ENCODE assay signal across 19 mouse cellular contexts in the genomic region with DNA sequence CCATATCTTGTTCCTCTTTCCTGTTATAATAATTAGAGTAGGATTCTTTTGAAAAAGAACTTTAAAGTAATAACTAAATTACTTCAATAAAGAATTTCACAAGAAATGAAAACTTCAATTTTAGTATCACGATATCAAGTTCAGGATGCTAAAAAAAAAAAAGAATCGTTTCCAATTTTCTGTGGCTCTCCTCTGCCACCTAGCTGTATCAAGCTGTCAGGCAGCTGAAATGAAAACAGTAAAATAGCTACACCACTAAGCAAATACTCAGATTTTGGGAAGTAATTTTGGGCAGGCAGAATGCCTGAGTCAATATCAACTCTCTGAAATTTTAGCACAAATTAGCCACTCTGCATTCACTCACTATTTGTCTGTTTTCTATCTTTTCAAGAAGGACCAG.
DNase-seq lines count a peak whose midpoint lies in the region; ATAC-seq and TF ChIP-seq lines count a peak whose summit lies in the region.
"Had no signal": no experiment of that assay in that cellular context is flagged by ENCODE, and none has a peak within 500 bp of the region (broad histone marks: within the 10 kb centered on the region; RNA-seq: fewer than 3 reads in every experiment).

No protein-coding gene starts in this region.

- no peaks in the 10 kb centered on the region for H3K4me1 ChIP-seq in kidney, postnatal 0 days (replicated peaks; ENCODE audit: insufficient read depth, low read length)
- H3K4me1 ChIP-seq in midbrain, postnatal 0 days (ENCODE audit: insufficient read depth, low read length) = no peaks in the 10 kb centered on the region
- H3K4me1 ChIP-seq in midbrain, embryonic 13.5 days (replicated peaks) = no peaks in the 10 kb centered on the region
- H3K4me1 ChIP-seq: embryonic facial prominence, embryonic 15.5 days; forebrain, embryonic 15.5 days; heart, embryonic 13.5 days had no signal

- peak; percentile 44 for TF ChIP-seq CTCF in kidney, postnatal 0 days (IDR thresholded peaks at IDR 0.05; ENCODE audit: low read depth)
- TF ChIP-seq CTCF in midbrain, postnatal 0 days (IDR thresholded peaks at IDR 0.05) = peak; percentile 58

- H3K9ac ChIP-seq in kidney, postnatal 0 days (ENCODE audit: low read depth, low read length) = no peak overlapping the region
- no peak overlapping the region for H3K9ac ChIP-seq in midbrain, postnatal 0 days (replicated peaks; ENCODE audit: low read length, poor library complexity, severe bottlenecking)
- no peak overlapping the region for H3K9ac ChIP-seq in midbrain, embryonic 13.5 days (replicated peaks)
- H3K9ac ChIP-seq: embryonic facial prominence, embryonic 15.5 days; forebrain, embryonic 15.5 days; heart, embryonic 13.5 days had no signal

- WGBS in kidney, postnatal 0 days = 80% methylated on average over 2 of the region's 2 CpGs
- WGBS in midbrain, postnatal 0 days = 83% methylated on average over 2 of the region's 2 CpGs
- WGBS in midbrain, embryonic 13.5 days = 89% methylated on average over 2 of the region's 2 CpGs

- no peak overlapping the region for H3K4me2 ChIP-seq in kidney, postnatal 0 days (ENCODE audit: low read length)
- H3K4me2 ChIP-seq in midbrain, postnatal 0 days (ENCODE audit: low read depth, low read length, poor library complexity, severe bottlenecking) = no peak overlapping the region
- H3K4me2 ChIP-seq in midbrain, embryonic 13.5 days (replicated peaks) = no peak overlapping the region
- H3K4me2 ChIP-seq: embryonic facial prominence, embryonic 15.5 days; forebrain, embryonic 15.5 days; heart, embryonic 13.5 days had no signal

- no peaks in the 10 kb centered on the region for H3K27me3 ChIP-seq in kidney, postnatal 0 days (ENCODE audit: insufficient read depth, low read length)
- no peaks in the 10 kb centered on the region for H3K27me3 ChIP-seq in midbrain, postnatal 0 days (ENCODE audit: insufficient read depth, low read length)
- H3K27me3 ChIP-seq in midbrain, embryonic 13.5 days = no peaks in the 10 kb centered on the region
- H3K27me3 ChIP-seq: embryonic facial prominence, embryonic 15.5 days; forebrain, embryonic 15.5 days; heart, embryonic 13.5 days had no signal

- H3K4me3 ChIP-seq in kidney, postnatal 0 days (replicated peaks; ENCODE audit: low read depth, low read length) = no peak overlapping the region
- no peak overlapping the region for H3K4me3 ChIP-seq in midbrain, postnatal 0 days (ENCODE audit: low read depth, low read length)
- no peak overlapping the region for H3K4me3 ChIP-seq in midbrain, embryonic 13.5 days (replicated peaks)
- H3K4me3 ChIP-seq: embryonic facial prominence, embryonic 15.5 days; erythroblast, embryonic 14.5 days; forebrain, embryonic 15.5 days; heart, embryonic 13.5 days had no signal

- DNase-seq in embryo, embryonic 10.5 days (ENCODE audit: low spot score) = peak; percentile 5
- DNase-seq in embryo, embryonic 9.5 days (ENCODE audit: extremely low spot score) = no peak
- no peak for DNase-seq in kidney, postnatal 0 days (ENCODE audit: low spot score)
- no peak for DNase-seq in kidney, adult 8-10 months
- no peak for DNase-seq in midbrain, postnatal 0 days (ENCODE audit: low spot score)
- DNase-seq in gastrocnemius, postnatal 4 days (ENCODE audit: low spot score in 2 of 2) = no peak
- no peak for DNase-seq in adipocyte (ENCODE audit: low spot score)
- DNase-seq: adrenal gland, postnatal 14 days; cerebellum, adult 18-20 months; cerebellum, adult 9-11 months; cerebellum, postnatal 36 days; gastrocnemius, postnatal 10 days; heart, postnatal 36 days had no signal

- ATAC-seq in kidney, postnatal 0 days (replicated peaks; ENCODE audit: low FRiP score, low read depth) = no peak
- ATAC-seq in midbrain, postnatal 0 days (ENCODE audit: low FRiP score) = no peak
- ATAC-seq in midbrain, embryonic 13.5 days = no peak
- ATAC-seq: forebrain, embryonic 15.5 days; hindbrain, embryonic 16.5 days had no signal

- H3K27ac ChIP-seq in kidney, postnatal 0 days = no peak overlapping the region
- no peak overlapping the region for H3K27ac ChIP-seq in midbrain, postnatal 0 days (ENCODE audit: low read depth, low read length)
- no peak overlapping the region for H3K27ac ChIP-seq in midbrain, embryonic 13.5 days
- H3K27ac ChIP-seq: embryonic facial prominence, embryonic 15.5 days; forebrain, embryonic 15.5 days; heart, embryonic 13.5 days had no signal

- H3K9me3 ChIP-seq in kidney, postnatal 0 days (replicated peaks; ENCODE audit: low read length) = no peaks in the 10 kb centered on the region
- no peaks in the 10 kb centered on the region for H3K9me3 ChIP-seq in midbrain, postnatal 0 days (ENCODE audit: low read length)
- no peaks in the 10 kb centered on the region for H3K9me3 ChIP-seq in midbrain, embryonic 13.5 days
- H3K9me3 ChIP-seq: embryonic facial prominence, embryonic 15.5 days; forebrain, embryonic 15.5 days; heart, embryonic 13.5 days had no signal

- H3K36me3 ChIP-seq in kidney, postnatal 0 days (ENCODE audit: insufficient read depth, low read length) = no peaks in the 10 kb centered on the region
- H3K36me3 ChIP-seq in midbrain, postnatal 0 days (ENCODE audit: insufficient read depth, low read length) = no peaks in the 10 kb centered on the region
- H3K36me3 ChIP-seq in midbrain, embryonic 13.5 days = no peaks in the 10 kb centered on the region
- H3K36me3 ChIP-seq: embryonic facial prominence, embryonic 15.5 days; forebrain, embryonic 15.5 days; heart, embryonic 13.5 days had no signal
